Mouse (Mus musculus) embryo, embryonic 10.5 days (tissue): ENCODE measurements around the gene Cmtm8.
A peak's percentile ranks its signal among the peaks of the same experiment; 100 is the strongest.

Source experiments
- DNase-seq: peaks from one replicate; pipeline ENCODE4 v3.0.0-alpha.2; 2015; ENCODE audit warnings: low spot score

Gene Cmtm8

GRCm38 (mm10) chr9:114785432-114786125 is 58.4 kb downstream of the Cmtm8 start:
- peak; percentile 82 for DNase-seq

GRCm38 (mm10) chr9:114781526-114782212 is 62.3 kb downstream of the Cmtm8 start, which contains the start of gene Cmtm7:
Gene Cmtm7 (minus strand): TSS chr9:114781856.
- peak; percentile 84 for DNase-seq

GRCm38 (mm10) chr9:114780746-114781525 is 63.0 kb downstream of the Cmtm8 start:
- DNase-seq: peak; percentile 64

- DNase-seq: peak; percentile 60
Observed at GRCm38 (mm10) chr9:114779984-114780745, 63.8 kb downstream of the Cmtm8 start.

- no peak for DNase-seq
Observed at GRCm38 (mm10) chr9:114778877-114779276, 65.1 kb downstream of the Cmtm8 start.

- DNase-seq: no peak
Observed at GRCm38 (mm10) chr9:114778047-114778390, 65.9 kb downstream of the Cmtm8 start.

GRCm38 (mm10) chr9:114777178-114778046 is 66.5 kb downstream of the Cmtm8 start:
- DNase-seq: no peak

GRCm38 (mm10) chr9:114776361-114776760 is 67.6 kb downstream of the Cmtm8 start:
- DNase-seq: no peak

GRCm38 (mm10) chr9:114775272-114775671 is 68.7 kb downstream of the Cmtm8 start:
- DNase-seq: no peak

GRCm38 (mm10) chr9:114774629-114775028 is 69.3 kb downstream of the Cmtm8 start:
- no peak for DNase-seq

- DNase-seq: no peak
Observed at GRCm38 (mm10) chr9:114771565-114771964, 72.4 kb downstream of the Cmtm8 start.

- DNase-seq: no peak
Observed at GRCm38 (mm10) chr9:114770224-114770623, 73.7 kb downstream of the Cmtm8 start.

GRCm38 (mm10) chr9:114768066-114768465 is 75.9 kb downstream of the Cmtm8 start:
- no peak for DNase-seq

GRCm38 (mm10) chr9:114767507-114767906 is 76.4 kb downstream of the Cmtm8 start:
- DNase-seq: peak; percentile 23

GRCm38 (mm10) chr9:114767030-114767429 is 76.9 kb downstream of the Cmtm8 start:
- no peak for DNase-seq

- DNase-seq: peak; percentile 78
Observed at GRCm38 (mm10) chr9:114763341-114763740, 80.6 kb downstream of the Cmtm8 start.

GRCm38 (mm10) chr9:114761848-114762247 is 82.1 kb downstream of the Cmtm8 start:
- no peak for DNase-seq

- DNase-seq: no peak
Observed at GRCm38 (mm10) chr9:114760353-114760752, 83.6 kb downstream of the Cmtm8 start.

- DNase-seq: no peak
Observed at GRCm38 (mm10) chr9:114759886-114760285, 84.1 kb downstream of the Cmtm8 start.

GRCm38 (mm10) chr9:114758801-114759200 is 85.2 kb downstream of the Cmtm8 start:
- no peak for DNase-seq

- DNase-seq: no peak
Observed at GRCm38 (mm10) chr9:114758272-114758671, 85.7 kb downstream of the Cmtm8 start.
